Mouse (Mus musculus) neural tube, embryonic 10.5 days (tissue): ENCODE measurements at regions not wholly inside any gene's neighbourhood (a gene's known extent, or its start where the extent isn't known, plus 50 kb on each side); places are given as distances from the start of the nearest gene placed in this dataset.
"Not testable (repeated sequence)": the region's sequence is repeated elsewhere in the genome, so short reads cannot be mapped to it uniquely, and the experiment has no call there.

Source experiments
- DNase-seq: peaks from one replicate; pipeline ENCODE4 v3.0.0-alpha.2; 2017; ENCODE audit warnings: low spot score; ENCODE audit errors: extremely low spot score

- no peak for DNase-seq
Measured at GRCm38 (mm10) chr14:120741492-120742054, 169.5 kb upstream of the Ipo5 start.

DNA sequence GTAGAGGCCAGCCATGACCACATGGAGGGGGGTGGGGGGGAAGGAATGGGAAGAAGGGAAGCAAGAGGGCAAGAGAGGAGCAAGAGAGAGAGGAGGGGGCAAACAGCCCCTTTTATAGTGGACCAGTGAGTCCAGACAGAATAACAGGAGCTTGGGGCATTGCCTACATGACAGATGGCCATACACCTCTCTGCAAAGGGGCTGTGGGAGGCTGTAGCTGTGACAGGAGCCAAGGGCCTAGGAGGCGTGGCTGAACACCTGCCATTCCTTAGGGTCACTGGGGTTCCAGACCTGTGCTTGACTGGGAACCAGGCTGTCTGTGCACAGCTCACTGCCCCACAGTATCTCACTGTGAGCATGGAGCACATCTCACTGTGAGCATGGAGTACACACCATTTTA lies 157.0 kb upstream of the Ipo5 start:
- DNase-seq = no peak

DNA sequence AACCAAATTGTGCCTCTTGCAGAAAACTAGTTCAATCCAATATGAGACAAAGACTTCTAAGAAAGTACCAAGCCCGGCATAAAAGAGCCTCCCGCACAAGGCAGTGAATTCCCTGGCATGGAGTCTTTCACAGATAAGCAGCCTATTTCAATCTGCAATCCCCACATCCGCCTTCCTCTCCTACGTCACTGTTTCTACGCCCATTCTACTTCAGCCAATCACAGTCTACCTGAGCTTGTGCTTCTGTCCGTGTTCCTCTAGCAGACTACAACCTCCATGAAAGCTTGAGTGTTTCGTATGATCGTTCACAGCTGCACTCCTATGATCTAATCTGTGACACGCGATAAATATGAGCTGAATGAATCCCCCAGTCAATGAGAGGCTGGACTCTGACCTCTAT lies 155.6 kb upstream of the Ipo5 start:
- no peak for DNase-seq

GRCm38 (mm10) chr14:120758200-120758830 lies 152.7 kb upstream of the Ipo5 start:
- no peak for DNase-seq

DNA sequence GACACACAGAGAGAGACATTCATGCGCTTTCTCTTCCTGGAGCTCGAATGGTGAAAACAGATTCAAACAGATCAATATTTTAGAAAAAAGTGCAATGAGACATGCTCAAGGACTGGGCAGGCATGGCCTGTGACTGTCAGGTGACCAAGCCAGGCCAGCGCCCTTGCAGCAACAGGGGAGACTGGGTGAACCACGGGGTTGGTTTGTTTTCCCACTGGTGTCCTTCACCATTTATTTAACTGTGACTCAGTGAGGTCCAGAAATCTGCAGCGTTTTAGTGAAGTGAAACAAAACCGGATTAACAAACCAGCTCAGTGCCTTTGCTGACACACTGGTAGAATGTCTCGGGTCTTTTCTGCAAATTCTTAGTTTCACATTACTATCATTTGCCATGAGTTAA lies 148.9 kb upstream of the Ipo5 start:
- no peak for DNase-seq

- no peak for DNase-seq
Measured at GRCm38 (mm10) chr14:120762733-120763132, 148.3 kb upstream of the Ipo5 start.

DNA sequence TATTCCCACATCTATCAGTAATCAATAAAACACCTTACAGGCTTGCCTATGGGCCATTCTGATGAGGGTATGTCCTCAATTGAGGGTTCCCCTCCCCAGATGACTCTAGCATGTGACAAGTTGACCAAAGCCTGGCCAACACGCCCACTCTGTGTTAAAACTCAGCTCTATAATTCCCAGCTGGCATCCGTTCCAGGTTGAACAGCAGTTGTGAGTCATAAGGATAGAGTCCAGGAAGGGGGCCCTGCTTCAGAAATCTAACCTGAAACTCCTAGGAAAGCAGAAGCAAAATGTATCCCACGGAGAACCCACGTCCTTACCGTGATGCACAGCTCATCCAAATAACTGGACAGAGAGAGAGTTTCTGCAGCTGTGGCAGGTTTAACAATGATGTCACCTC lies 147.2 kb upstream of the Ipo5 start:
- no peak for DNase-seq

DNA sequence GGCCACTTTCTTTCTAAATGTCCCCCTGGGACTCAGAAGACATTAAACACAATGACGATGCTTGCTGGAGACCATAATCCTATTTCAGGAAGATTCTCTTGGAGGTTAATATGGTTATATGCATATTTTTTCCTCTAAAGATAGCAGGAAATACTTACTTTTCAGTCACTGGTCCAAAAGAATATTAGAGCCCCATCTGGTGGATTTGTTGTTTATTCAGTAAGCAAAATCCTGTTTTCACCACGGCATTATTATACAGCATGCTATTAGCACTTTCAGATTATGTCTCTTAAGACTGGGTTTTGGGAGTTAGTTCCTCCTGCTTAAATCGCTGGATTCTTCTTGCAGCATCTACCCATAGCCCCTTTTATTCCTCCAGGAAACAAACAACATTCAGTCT lies 146.6 kb upstream of the Ipo5 start:
- DNase-seq = no peak

GRCm38 (mm10) chr14:120766451-120766850 lies 144.6 kb upstream of the Ipo5 start:
- no peak for DNase-seq

- no peak for DNase-seq
Measured at GRCm38 (mm10) chr14:120770579-120770978, 140.4 kb upstream of the Ipo5 start.

DNA sequence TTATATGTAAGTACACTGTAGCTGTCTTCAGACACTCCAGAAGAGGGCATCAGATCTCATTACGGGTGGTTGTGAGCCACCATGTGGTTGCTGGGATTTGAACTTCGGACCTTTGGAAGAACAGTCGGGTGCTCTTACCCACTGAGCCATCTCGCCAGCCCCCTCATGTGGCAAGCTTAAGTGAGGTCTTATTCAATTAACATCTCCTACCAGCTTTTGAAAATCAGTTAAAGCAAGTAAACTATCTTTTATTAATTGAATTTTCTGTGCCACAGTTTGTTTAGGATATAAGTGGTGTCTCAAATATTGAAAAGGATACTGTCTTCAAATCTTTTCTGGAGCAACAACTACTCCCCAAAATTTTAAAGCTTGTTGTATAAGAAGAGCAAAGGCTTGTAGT lies 138.0 kb upstream of the Ipo5 start:
- not testable (repeated sequence) for DNase-seq

DNA sequence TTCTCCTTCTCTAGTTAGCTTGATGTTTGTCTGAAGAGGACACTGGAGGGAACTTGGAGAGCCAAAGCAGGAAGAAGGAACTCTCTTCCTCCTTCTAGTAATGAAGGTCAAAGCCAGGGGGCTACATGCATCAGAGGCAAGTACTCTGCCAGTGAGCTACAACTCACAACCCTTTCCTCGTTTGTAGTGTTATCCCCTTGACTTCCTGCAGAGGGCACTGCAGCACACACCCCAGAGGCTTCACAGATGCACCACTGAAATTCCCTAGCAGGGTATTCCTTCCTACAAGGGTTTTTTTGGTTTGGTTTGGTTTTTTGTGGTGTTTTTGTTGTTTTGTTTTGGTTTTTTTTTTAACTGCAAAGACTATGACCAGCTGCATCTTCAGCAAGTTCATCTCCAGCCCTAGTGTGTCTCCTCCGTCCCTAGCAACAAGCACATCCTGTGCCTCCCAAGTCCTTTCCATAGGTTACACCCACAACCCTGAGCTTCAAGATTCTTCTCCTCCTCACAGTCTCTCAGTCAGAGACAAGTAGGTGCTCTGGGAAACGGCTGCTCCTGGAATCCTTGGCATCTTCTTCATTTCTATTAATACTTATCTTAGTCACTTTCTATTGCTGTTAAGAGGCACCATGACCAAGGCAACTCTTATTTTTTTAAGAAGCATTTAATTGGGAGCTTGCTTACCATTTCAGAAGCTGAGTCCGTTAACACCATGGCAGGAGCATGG lies 119.0 kb upstream of the Ipo5 start:
- no peak for DNase-seq

DNA sequence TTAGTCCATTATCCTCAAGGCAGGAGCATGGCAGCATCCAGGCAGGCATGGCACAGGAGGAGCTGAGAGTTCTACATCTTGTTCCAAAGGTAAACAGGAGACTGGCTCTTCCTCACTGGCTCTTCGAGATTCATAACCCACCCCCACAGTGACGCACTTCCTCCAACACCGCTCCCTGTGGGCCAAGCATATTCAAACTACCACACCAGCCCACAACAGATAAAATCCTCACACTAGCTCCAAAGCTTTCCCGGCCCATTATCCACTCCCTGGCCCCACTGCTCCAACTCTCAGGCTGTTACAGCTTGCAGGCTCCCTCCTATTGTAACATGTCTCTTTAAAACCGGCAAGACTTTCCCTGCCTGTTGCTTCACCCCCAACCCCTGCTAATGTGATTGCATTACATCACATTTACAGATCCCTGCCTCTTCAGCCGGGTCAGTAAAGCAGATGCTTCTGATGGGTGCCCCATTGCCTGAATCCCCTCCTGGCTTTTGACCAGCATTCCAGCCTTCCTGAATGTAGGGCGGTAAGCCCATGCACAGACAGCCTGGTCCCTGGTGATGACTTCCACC lies 113.0 kb upstream of the Ipo5 start:
- no peak for DNase-seq

DNA sequence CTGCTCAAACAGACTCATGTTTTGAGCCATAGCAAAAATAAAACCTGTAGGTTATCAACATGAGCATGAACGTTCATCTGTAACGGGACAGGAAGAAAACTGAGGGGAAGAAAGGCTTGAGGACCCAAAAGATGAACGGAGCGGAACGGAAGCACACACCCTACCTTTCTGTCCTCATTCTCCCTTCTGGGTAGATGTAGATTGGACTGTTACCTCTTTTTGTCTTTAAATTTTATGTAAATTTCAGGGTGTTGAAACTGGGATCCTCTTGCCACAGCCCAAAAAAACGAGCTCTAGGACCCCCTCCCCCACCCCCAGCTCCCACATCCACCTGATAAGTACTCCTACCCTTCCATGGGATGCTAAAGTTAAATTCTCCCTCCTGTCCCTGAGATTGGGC lies 107.8 kb upstream of the Ipo5 start:
- no peak for DNase-seq

DNA sequence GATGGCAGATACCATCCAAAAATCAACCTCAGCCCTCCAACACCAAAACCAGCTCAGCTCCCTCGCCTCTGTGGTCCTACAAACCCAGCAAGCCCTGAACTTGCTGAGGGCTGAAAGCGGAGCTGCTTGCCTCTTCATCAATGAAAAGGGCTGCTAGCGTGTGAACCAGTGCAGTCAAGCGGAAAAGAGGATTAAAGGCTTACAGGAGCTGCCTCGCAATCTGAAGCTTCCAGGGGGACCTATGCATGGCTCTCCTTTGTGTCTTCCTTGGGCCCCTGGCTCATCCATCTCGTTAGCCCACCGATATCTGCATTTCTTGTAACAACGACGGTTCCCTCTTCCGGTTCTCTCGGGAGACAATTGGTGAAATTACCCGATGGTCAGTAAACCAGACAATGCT lies 107.3 kb upstream of the Ipo5 start:
- DNase-seq = peak; percentile 46

GRCm38 (mm10) chr14:120804183-120804848 lies 106.7 kb upstream of the Ipo5 start:
- DNase-seq = peak; percentile 19

DNA sequence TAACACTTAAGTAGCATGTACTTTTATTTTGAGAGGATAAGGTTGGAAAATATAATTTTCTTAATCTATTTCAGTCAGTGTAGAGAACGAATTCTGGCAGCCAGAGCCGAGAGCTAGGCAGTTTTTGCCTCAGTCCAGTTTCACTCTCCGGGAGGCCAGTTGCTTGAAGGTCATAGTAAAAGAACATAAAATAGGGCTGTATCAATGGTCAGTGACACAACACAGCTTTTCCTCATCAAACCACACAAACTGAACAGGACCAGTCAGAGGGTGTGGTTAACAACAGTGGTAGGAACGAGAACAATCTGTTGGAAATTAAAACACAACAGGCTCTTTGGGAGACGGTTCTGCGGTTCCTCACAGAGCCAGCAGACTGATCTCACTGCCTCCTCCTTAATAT lies 105.9 kb upstream of the Ipo5 start:
- DNase-seq = no peak

DNA sequence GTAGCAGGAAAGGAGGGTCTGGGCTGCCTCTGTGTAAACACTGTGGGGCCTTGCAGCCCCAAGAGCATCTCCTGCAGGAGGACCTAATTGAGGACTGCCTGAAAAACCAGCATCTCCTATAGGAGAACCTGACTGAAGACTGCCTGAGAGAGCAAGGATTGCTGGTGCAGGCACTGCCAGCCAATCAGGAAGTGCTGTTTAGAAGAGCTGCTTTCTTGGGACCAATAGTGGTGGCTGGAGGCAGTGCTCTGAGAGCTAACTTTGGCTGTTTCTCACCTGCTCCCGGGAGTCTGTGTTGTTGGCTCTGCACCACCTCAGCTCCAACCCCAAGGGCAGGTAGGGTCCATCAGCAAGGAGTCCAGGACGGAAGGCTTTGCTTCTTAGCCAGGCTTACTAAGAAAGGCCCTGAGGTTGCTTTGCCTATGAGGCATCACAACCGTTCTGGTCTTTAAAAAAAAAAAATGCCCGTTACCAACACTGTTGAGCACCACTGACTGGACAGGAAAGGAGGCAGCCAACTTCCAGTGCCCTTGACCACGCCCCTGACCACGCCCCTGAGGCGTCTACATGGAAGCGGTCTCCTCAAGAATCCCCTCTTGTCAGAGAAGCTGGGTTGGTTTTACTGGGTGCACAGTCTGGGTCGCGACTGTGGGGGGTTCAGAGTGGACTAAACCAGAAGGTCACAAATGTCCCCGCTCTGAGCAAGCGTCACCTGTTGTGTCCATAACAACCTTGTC lies 105.0 kb upstream of the Ipo5 start:
- DNase-seq = not testable (repeated sequence)

GRCm38 (mm10) chr14:120806553-120806893 lies 104.5 kb upstream of the Ipo5 start:
- no peak for DNase-seq

DNA sequence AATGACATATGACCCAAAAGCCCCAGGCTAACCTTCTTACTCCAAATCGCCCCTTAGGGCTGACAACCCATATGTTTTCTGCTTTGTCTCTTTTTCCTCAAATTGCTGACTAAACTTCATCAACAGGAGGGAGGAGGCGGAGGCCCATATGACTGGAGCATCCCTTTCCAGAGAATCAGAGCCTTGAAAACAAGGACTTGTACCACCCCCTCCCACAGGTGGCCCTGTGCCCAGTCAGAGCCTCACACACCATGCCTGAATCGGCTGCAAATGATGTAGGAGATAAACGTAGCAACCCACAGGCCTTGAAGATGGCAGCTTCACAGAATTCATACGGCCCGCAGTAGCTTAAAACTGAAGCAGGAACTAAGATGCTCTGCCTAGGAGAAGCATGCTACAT lies 101.7 kb upstream of the Ipo5 start:
- no peak for DNase-seq

DNA sequence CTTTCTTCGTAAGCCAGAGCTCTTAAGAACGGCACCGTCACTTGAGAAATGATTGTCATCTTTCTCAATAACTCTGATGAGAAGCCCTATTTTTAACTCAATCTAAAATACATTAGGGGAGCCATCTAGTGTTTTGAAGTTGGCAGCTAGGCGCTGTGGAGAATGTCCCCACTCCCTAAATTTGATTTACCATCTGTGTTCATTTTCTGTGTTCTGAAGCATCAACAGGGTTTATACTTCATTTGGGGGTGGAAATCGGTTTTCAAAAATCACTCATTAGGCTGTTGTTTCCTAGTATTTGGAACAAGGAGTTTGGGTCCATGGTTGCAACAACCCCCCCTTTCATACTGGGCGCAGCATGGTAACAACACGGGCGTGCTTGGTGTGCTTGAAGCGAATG lies 97.1 kb upstream of the Ipo5 start:
- DNase-seq = no peak
